Mouse (Mus musculus): ENCODE results near the gene Zfp52. TPM values are rescaled to one million over a fixed set of nuclear protein-coding genes. Genes with fewer than 3 reads are reported as not detected.

Zfp52 gene
- total and polyA plus RNA-seq, 3 experiments: 2.8 to 3.5 TPM; not detected in 1

DNA sequence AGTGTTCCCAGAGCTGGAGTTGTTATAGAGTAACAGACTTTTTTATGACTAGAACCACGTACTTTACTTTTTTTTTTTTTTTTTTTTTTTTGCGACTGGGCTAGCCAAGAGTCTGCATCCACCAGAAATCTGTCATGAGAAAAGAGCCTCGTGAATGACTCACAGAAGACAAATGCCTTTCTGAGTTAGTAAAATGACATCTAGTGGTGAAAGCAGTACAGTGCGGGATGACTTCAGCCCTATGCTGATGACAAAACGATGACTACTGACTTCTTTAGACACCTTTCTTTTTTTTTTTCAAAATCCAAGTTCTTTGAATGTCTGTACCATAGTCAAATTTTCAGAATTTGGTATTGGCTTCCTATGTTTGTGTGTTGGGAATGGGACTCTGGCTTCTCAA lies 30.9 kb downstream of the Zfp52 start:
- Histone ChIP-seq H3K4me1 (ENCODE audit: control insufficient read depth in 1 of 2, insufficient read depth in 2 of 2, low read length in 2 of 2) (peaks cover 2 to 4% of the 10 kb centered on the region in 2 experiments; a peak in 2 of 4 replicates), H3K9me3 (replicated peaks; ENCODE audit: insufficient read depth, low read length) (no peaks in the 10 kb centered on the region), H3K9ac (ENCODE audit: control insufficient read depth, low read depth, low read length, poor library complexity, severe bottlenecking) (peak overlapping the region; percentile 70), H3K27me3 (ENCODE audit: control insufficient read depth in 1 of 2, insufficient read depth in 2 of 2, low read length in 2 of 2) (no peaks in the 10 kb centered on the region), H3K79me2 (ENCODE audit: control insufficient read depth, insufficient read depth, low read length, poor library complexity) (no peaks in the 10 kb centered on the region; the same call in none of the 2 replicates), H3K36me3 (ENCODE audit: control insufficient read depth in 1 of 2, insufficient read depth in 2 of 2, low read length in 2 of 2) (peaks cover 0 to 4% of the 10 kb centered on the region in 2 experiments; a peak in 3 of 4 replicates), H3K27ac (ENCODE audit: control insufficient read depth, low read depth, low read length) (peak overlapping the region; percentile 31; the same call in 1 of the 2 replicates), H3K4me3 (ENCODE audit: control insufficient read depth in 1 of 2, insufficient read depth in 1 of 2, low read depth in 2 of 2, low read length in 2 of 2) (peak overlapping the region; percentile 63 to 88)
- TF ChIP-seq ZNF384 (IDR thresholded peaks at IDR 0.05; ENCODE audit: low read depth, low read length) (peak; percentile 61; the same call in 1 of the 2 replicates), JUND (IDR thresholded peaks at IDR 0.05; ENCODE audit: low read depth, low read length) (0 out of 2 replicates have a peak, but pooled peaks have one; percentile 41), KAT2A (conservative IDR thresholded peaks at IDR 0.05; ENCODE audit: low read depth, low read length) (no peak), ZC3H11A (IDR thresholded peaks at IDR 0.05; ENCODE audit: low read depth, low read length) (peak; percentile 27; the same call in 1 of the 2 replicates), SMC3 (IDR thresholded peaks at IDR 0.05; ENCODE audit: low read depth, low read length) (peak; percentile 47), CTCF (IDR thresholded peaks at IDR 0.05 in 2 of 3, conservative IDR thresholded peaks at IDR 0.05 in 1 of 3; ENCODE audit: control insufficient read depth in 1 of 3, insufficient read depth in 1 of 3, low read depth in 2 of 3, low read length in 3 of 3, poor library complexity in 1 of 3, severe bottlenecking in 1 of 3) (peak; percentile 3 to 59 (median 55); a peak in 4 of 6 replicates), ZKSCAN1 (IDR thresholded peaks at IDR 0.05; ENCODE audit: low read depth, low read length) (no peak), TAL1 (IDR thresholded peaks at IDR 0.05; ENCODE audit: low read length) (no peak), RAD21 (IDR thresholded peaks at IDR 0.05; ENCODE audit: low read depth, low read length) (peak; percentile 41)
- DNase-seq (ENCODE audit: low read depth, low spot score): peak; percentile 84

DNA sequence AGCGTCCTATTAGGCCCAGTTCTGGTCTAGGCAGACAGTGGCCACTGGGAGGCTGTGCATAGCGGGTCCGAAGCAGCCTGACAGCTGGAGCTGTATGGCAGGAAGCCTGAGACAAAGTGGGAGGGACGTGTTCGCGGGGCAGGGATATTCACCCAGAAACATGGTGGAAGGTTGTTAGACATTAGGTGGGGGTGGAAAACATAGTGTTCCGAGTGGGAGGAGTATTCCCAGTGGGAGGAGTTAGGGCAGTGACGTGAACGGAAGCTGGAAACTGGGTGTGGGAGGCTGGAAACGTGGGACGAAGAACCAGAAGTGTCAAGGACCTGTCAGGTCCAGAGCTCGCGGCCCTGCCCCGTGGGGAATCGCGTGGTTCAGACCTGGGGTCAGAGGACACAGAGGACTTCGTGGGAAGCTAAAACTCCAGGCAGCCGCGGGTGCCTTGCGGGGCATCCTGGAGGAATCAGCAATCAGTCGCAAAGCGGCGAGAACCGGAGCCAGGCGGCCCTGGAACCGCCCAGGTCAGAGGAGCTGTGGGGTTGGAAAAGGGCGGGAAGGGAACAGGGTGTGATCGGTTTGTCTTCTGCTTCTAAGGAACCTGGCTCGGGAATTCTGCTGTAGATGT lies 31.5 kb downstream of the Zfp52 start, which contains the start of gene Zfp948:
TSS of gene Zfp948 (plus strand) at position 281 of the 622 bp plus-strand sequence.
- Histone ChIP-seq H3K9ac (ENCODE audit: control insufficient read depth, low read depth, low read length, poor library complexity, severe bottlenecking) (peak within 1 kb of the TSS; percentile 70), H3K27ac (ENCODE audit: control insufficient read depth, low read depth, low read length) (peak within 1 kb of the TSS; percentile 31), H3K4me1 (ENCODE audit: control insufficient read depth in 1 of 2, insufficient read depth in 2 of 2, low read length in 2 of 2) (peaks cover 2 to 4% of the 10 kb centered on the region in 2 experiments; a peak in 2 of 4 replicates), H3K4me3 (ENCODE audit: control insufficient read depth in 1 of 2, insufficient read depth in 1 of 2, low read depth in 2 of 2, low read length in 2 of 2) (peak within 1 kb of the TSS; percentile 63 to 88), H3K9me3 (replicated peaks; ENCODE audit: insufficient read depth, low read length) (no peaks in the 10 kb centered on the region), H3K36me3 (ENCODE audit: control insufficient read depth in 1 of 2, insufficient read depth in 2 of 2, low read length in 2 of 2) (peaks cover 0 to 4% of the 10 kb centered on the region in 2 experiments; a peak in 2 of 4 replicates), H3K79me2 (ENCODE audit: control insufficient read depth, insufficient read depth, low read length, poor library complexity) (no peaks in the 10 kb centered on the region; the same call in none of the 2 replicates), H3K27me3 (ENCODE audit: control insufficient read depth in 1 of 2, insufficient read depth in 2 of 2, low read length in 2 of 2) (no peaks in the 10 kb centered on the region)
- peak; percentile 78 for DNase-seq (ENCODE audit: low read depth, low spot score)
- TF ChIP-seq ELF1 (IDR thresholded peaks at IDR 0.05; ENCODE audit: low read depth, low read length) (no peak), E2F4 (IDR thresholded peaks at IDR 0.05; ENCODE audit: borderline replicate concordance, low read depth, low read length) (0 out of 2 replicates have a peak, but pooled peaks have one; percentile 67), TBP (IDR thresholded peaks at IDR 0.05; ENCODE audit: low read depth, low read length) (0 out of 2 replicates have a peak, but pooled peaks have one; percentile 8), MXI1 (IDR thresholded peaks at IDR 0.05; ENCODE audit: low read depth, low read length) (no peak; the same call in 1 of the 2 replicates), NELFE (IDR thresholded peaks at IDR 0.05; ENCODE audit: low read depth, low read length) (peak; percentile 41; the same call in 1 of the 2 replicates), POLR2AphosphoS5 (IDR thresholded peaks at IDR 0.05; ENCODE audit: borderline replicate concordance, low read depth, low read length) (no peak), MEF2A (IDR thresholded peaks at IDR 0.05; ENCODE audit: extremely low read depth, insufficient replicate concordance, low read depth, low read length, poor library complexity, severe bottlenecking) (no peak), EP300 (IDR thresholded peaks at IDR 0.05; ENCODE audit: low read depth in 1 of 2, low read length in 2 of 2) (no peak), TAL1 (IDR thresholded peaks at IDR 0.05; ENCODE audit: low read length) (no peak), BHLHE40 (IDR thresholded peaks at IDR 0.05; ENCODE audit: borderline replicate concordance, low read depth, low read length) (no peak), MAFK (IDR thresholded peaks at IDR 0.05; ENCODE audit: borderline replicate concordance, low read depth, low read length) (no peak), SMC3 (IDR thresholded peaks at IDR 0.05; ENCODE audit: low read depth, low read length) (no peak), CTCF (IDR thresholded peaks at IDR 0.05 in 2 of 3, conservative IDR thresholded peaks at IDR 0.05 in 1 of 3; ENCODE audit: control insufficient read depth in 1 of 3, insufficient read depth in 1 of 3, low read depth in 2 of 3, low read length in 3 of 3, poor library complexity in 1 of 3, severe bottlenecking in 1 of 3) (0 out of 6 replicates have a peak, but pooled peaks of 1 of the 3 experiments have one; percentile 6), RAD21 (IDR thresholded peaks at IDR 0.05; ENCODE audit: low read depth, low read length) (no peak), CHD1 (IDR thresholded peaks at IDR 0.05; ENCODE audit: low read depth, low read length) (no peak), ZKSCAN1 (IDR thresholded peaks at IDR 0.05; ENCODE audit: low read depth, low read length) (no peak), SIN3A (IDR thresholded peaks at IDR 0.05; ENCODE audit: low read length) (no peak), JUND (IDR thresholded peaks at IDR 0.05; ENCODE audit: low read depth, low read length) (no peak), UBTF (IDR thresholded peaks at IDR 0.05; ENCODE audit: borderline replicate concordance, insufficient read depth, low read depth, low read length) (no peak), TCF12 (IDR thresholded peaks at IDR 0.05; ENCODE audit: low read depth, low read length) (no peak), KAT2A (conservative IDR thresholded peaks at IDR 0.05; ENCODE audit: low read depth, low read length) (no peak), POLR2A (IDR thresholded peaks at IDR 0.05; ENCODE audit: control insufficient read depth in 1 of 2, insufficient read depth in 1 of 2, low read depth in 1 of 2, low read length in 2 of 2, poor library complexity in 1 of 2) (peak in 1 of 2 experiments; percentile 59; a peak in 1 of 4 replicates), USF2 (IDR thresholded peaks at IDR 0.05; ENCODE audit: borderline replicate concordance in 1 of 2, insufficient read depth in 1 of 2, low read depth in 1 of 2, low read length in 2 of 2) (no peak), GABPA (IDR thresholded peaks at IDR 0.05; ENCODE audit: low read depth, low read length) (no peak), GATA1 (IDR thresholded peaks at IDR 0.05; ENCODE audit: low read depth, low read length) (no peak)

Measured in MEL (cell line).